Mouse (Mus musculus): Measurements from ENCODE around the gene Sh3bp4.

- no peak for TF ChIP-seq CTCF (IDR thresholded peaks at IDR 0.05; ENCODE audit: low read depth, low read length)
- TF ChIP-seq POLR2A (IDR thresholded peaks at IDR 0.05; ENCODE audit: borderline replicate concordance, low read depth, low read length): no peak
Observed at GRCm38 (mm10) chr1:89104066-89104765, 34.0 kb downstream of the Sh3bp4 start.

All from bone marrow macrophage, adult 2 months (primary cell).